Mouse (Mus musculus): Measurements from ENCODE around the gene Rfc3. TPM values are rescaled to one million over a fixed set of nuclear protein-coding genes. Genes with fewer than 3 reads are reported as not detected.
A peak's percentile ranks its signal among the peaks of the same experiment; 100 is the strongest.
"Not testable (repeated sequence)": the region's sequence is repeated elsewhere in the genome, so short reads cannot be mapped to it uniquely, and the experiment has no call there.

The Rfc3 gene
- polyA plus RNA-seq (2015; fragmentation: Nextera tagmentation; extraction: Ambion mirVana): 42.2 and 44.5 TPM in 2 replicates

GRCm38 (mm10) chr5:151650700-151651410 is at the start of gene Rfc3:
TSS of gene Rfc3 (minus strand) at chr5:151651242.
- Histone ChIP-seq H3K9ac (peak within 1 kb of the TSS; percentile 70), H3K4me3 (replicated peaks) (peak within 1 kb of the TSS; percentile 75), H3K27ac (replicated peaks) (peak within 1 kb of the TSS; percentile 76), H3K9me3 (replicated peaks) (no peaks in the 10 kb centered on the region), H3K27me3 (no peaks in the 10 kb centered on the region), H3K4me1 (replicated peaks) (peaks cover 15% of the 10 kb centered on the region), H3K36me3 (replicated peaks) (peaks cover 38% of the 10 kb centered on the region), H3K4me2 (peak within 1 kb of the TSS; percentile 76)
- under 1% methylated on average over 41 of the region's 42 CpGs for WGBS (ENCODE audit: insufficient replicate concordance)
- ATAC-seq (ENCODE audit: insufficient read depth): peak; percentile 96

DNA sequence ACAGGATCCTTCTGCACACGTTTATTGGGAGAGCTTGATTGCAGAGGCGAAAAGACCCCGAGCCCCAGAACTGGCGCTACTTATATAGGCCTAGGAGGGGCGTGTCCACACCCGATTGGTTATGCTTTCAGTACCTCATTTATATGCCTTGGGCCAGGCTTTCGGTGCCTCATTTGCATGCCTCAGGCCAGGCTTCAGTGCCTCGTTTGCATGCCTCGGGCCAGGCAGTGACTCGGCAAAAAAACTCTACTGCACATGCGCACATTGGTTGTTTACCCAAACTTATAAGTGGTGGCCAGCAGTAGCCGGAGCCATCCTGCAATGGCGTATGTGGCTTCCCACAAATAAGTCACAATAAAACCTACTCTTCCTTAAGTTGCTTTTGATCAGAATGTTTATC is 42.6 kb upstream of the Rfc3 start:
- H3K4me1 ChIP-seq (replicated peaks); H3K9ac ChIP-seq; H3K27ac ChIP-seq (replicated peaks); H3K27me3 ChIP-seq; ATAC-seq (ENCODE audit: insufficient read depth); H3K4me3 ChIP-seq (replicated peaks); H3K9me3 ChIP-seq (replicated peaks); H3K4me2 ChIP-seq; H3K36me3 ChIP-seq (replicated peaks): not testable (repeated sequence)
- WGBS (ENCODE audit: insufficient replicate concordance): 71% methylated on average over 13 of the region's 13 CpGs

DNA sequence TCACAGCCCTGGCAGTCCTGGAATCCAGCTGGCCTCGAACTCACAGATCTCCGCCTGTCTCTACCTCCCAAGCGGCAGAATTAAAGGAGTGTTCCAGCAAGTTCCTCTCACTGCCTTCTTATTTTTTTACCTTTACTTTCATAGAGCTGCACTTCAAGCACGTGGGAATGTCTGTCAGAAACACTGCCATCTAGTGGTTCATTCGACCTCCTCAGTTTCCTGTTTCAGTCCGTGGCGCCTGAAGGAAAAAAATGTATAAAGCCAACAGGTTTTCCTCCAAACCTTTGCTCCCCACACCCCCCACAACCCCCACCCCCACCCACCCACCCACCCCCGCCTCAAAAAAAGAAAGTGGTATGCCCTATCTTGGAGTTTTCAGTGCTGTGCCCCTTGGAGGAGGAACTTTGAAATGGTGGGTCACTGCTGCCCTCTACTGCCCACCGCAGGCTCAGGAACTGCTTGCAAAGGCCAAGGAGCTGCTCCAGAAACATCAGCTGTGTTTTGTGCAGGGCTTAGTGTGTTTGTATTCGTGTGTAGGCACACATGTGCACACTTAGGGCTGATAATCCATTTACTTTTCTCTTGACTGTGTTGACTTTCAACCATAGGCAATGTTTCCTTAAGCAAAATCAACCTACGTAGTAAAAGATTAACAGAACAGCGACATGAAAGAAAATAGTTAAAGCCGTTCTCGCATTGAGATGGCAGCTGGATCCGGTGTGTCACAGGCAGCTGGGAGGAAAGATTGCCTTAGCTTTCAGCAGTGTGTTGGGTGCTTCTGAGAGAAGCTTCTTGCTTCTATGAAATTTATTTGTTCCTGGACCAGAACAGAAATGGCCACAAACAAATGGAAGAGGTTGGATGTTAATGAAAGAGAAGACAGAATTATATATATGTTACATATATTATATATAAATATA is 35.8 kb upstream of the Rfc3 start:
- peak; percentile 77 for ATAC-seq (ENCODE audit: insufficient read depth)
- no peak overlapping the region for H3K27ac ChIP-seq (replicated peaks)
- 0 out of 2 replicates have a peak, but pooled peaks cover 2% of the 10 kb centered on the region for H3K4me1 ChIP-seq (replicated peaks)
- H3K4me2 ChIP-seq: peak overlapping the region; percentile 63
- no peak overlapping the region for H3K9ac ChIP-seq
- no peaks in the 10 kb centered on the region for H3K27me3 ChIP-seq
- H3K4me3 ChIP-seq (replicated peaks): no peak overlapping the region; the same call in 1 of the 2 replicates
- H3K36me3 ChIP-seq (replicated peaks): no peaks in the 10 kb centered on the region
- H3K9me3 ChIP-seq (replicated peaks): no peaks in the 10 kb centered on the region
- WGBS (ENCODE audit: insufficient replicate concordance): 22% methylated on average over 15 of the region's 15 CpGs

- Histone ChIP-seq H3K9me3 (replicated peaks) (no peaks in the 10 kb centered on the region), H3K4me3 (replicated peaks) (no peak overlapping the region), H3K36me3 (replicated peaks) (no peaks in the 10 kb centered on the region), H3K27me3 (no peaks in the 10 kb centered on the region), H3K4me1 (replicated peaks) (no peaks in the 10 kb centered on the region), H3K27ac (replicated peaks) (no peak overlapping the region), H3K4me2 (no peak overlapping the region), H3K9ac (no peak overlapping the region)
- no peak for ATAC-seq (ENCODE audit: insufficient read depth)
- 75% methylated on average over 4 of the region's 4 CpGs for WGBS (ENCODE audit: insufficient replicate concordance)
Observed at GRCm38 (mm10) chr5:151662207-151662606, 11.2 kb upstream of the Rfc3 start.

- Histone ChIP-seq H3K4me2 (peak overlapping the region; percentile 76), H3K27me3 (no peaks in the 10 kb centered on the region), H3K27ac (replicated peaks) (no peak overlapping the region), H3K9me3 (replicated peaks) (no peaks in the 10 kb centered on the region), H3K36me3 (replicated peaks) (peaks cover 32% of the 10 kb centered on the region), H3K4me3 (replicated peaks) (peak overlapping the region; percentile 75), H3K4me1 (replicated peaks) (peaks cover 15% of the 10 kb centered on the region), H3K9ac (no peak overlapping the region)
- 63% methylated on average over 3 of the region's 3 CpGs for WGBS (ENCODE audit: insufficient replicate concordance)
- ATAC-seq (ENCODE audit: insufficient read depth): no peak
Observed at GRCm38 (mm10) chr5:151651411-151651784, 356 bp upstream of the Rfc3 start.

DNA sequence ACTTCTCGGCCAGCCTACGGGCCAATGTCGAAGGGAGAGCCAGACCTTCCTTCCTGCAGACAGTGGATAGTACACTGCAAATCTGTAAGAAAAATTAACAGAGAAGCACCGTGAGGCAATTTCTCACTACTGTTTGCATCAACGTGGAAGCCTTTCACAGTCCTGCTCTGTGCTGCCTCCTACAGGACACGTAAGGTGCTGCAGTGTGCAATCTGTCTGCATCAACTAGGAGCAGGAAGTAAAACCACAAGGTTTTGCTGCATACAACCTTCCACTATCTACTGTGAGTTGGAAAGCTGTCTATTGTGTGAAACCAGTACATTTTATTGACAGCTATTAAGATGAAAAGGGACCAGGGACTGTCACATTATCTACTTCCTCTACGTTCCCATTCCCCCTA is 6.2 kb downstream of the Rfc3 start:
- no peaks in the 10 kb centered on the region for H3K27me3 ChIP-seq
- no peak overlapping the region for H3K9ac ChIP-seq
- ATAC-seq (ENCODE audit: insufficient read depth): no peak
- H3K4me3 ChIP-seq (replicated peaks): no peak overlapping the region
- H3K9me3 ChIP-seq (replicated peaks): no peaks in the 10 kb centered on the region
- H3K36me3 ChIP-seq (replicated peaks): peaks cover 88% of the 10 kb centered on the region
- H3K4me1 ChIP-seq (replicated peaks): peaks cover 7% of the 10 kb centered on the region; the same call in 1 of the 2 replicates
- 79% methylated on average over 7 of the region's 7 CpGs for WGBS (ENCODE audit: insufficient replicate concordance)
- H3K4me2 ChIP-seq: no peak overlapping the region
- H3K27ac ChIP-seq (replicated peaks): no peak overlapping the region

- ATAC-seq (ENCODE audit: insufficient read depth): no peak
- Histone ChIP-seq H3K4me2 (no peak overlapping the region), H3K36me3 (replicated peaks) (peaks cover 71% of the 10 kb centered on the region), H3K27ac (replicated peaks) (no peak overlapping the region), H3K9me3 (replicated peaks) (no peaks in the 10 kb centered on the region), H3K4me3 (replicated peaks) (no peak overlapping the region), H3K27me3 (no peaks in the 10 kb centered on the region), H3K9ac (no peak overlapping the region), H3K4me1 (replicated peaks) (no peaks in the 10 kb centered on the region)
- 47% methylated on average over 5 of the region's 5 CpGs for WGBS (ENCODE audit: insufficient replicate concordance)
Observed at GRCm38 (mm10) chr5:151642867-151643266, 8.2 kb downstream of the Rfc3 start.

GRCm38 (mm10) chr5:151642102-151642501 is 8.9 kb downstream of the Rfc3 start:
- no peaks in the 10 kb centered on the region for H3K4me1 ChIP-seq (replicated peaks)
- ATAC-seq (ENCODE audit: insufficient read depth): no peak
- no peaks in the 10 kb centered on the region for H3K27me3 ChIP-seq
- no peak overlapping the region for H3K4me2 ChIP-seq
- H3K9me3 ChIP-seq (replicated peaks): no peaks in the 10 kb centered on the region
- H3K36me3 ChIP-seq (replicated peaks): peaks cover 63% of the 10 kb centered on the region
- no peak overlapping the region for H3K27ac ChIP-seq (replicated peaks)
- H3K4me3 ChIP-seq (replicated peaks): no peak overlapping the region
- 68% methylated on average over 1 of the region's 1 CpGs for WGBS (ENCODE audit: insufficient replicate concordance)
- H3K9ac ChIP-seq: no peak overlapping the region

- H3K27ac ChIP-seq (replicated peaks): no peak within 1 kb of the TSS
- H3K4me3 ChIP-seq (replicated peaks): no peak within 1 kb of the TSS
- H3K9ac ChIP-seq: no peak within 1 kb of the TSS
- H3K4me1 ChIP-seq (replicated peaks): no peaks in the 10 kb centered on the region
- H3K27me3 ChIP-seq: no peaks in the 10 kb centered on the region
- no peak within 1 kb of the TSS for H3K4me2 ChIP-seq
- H3K9me3 ChIP-seq (replicated peaks): no peaks in the 10 kb centered on the region
- no peak for ATAC-seq (ENCODE audit: insufficient read depth)
- WGBS (ENCODE audit: insufficient replicate concordance): 68% methylated on average over 3 of the region's 3 CpGs
- H3K36me3 ChIP-seq (replicated peaks): no peaks in the 10 kb centered on the region
Observed at GRCm38 (mm10) chr5:151605921-151606320, 45.1 kb downstream of the Rfc3 start, which contains the start of gene Vmn2r18. TSS of gene Vmn2r18 (minus strand) at chr5:151606021.

DNA sequence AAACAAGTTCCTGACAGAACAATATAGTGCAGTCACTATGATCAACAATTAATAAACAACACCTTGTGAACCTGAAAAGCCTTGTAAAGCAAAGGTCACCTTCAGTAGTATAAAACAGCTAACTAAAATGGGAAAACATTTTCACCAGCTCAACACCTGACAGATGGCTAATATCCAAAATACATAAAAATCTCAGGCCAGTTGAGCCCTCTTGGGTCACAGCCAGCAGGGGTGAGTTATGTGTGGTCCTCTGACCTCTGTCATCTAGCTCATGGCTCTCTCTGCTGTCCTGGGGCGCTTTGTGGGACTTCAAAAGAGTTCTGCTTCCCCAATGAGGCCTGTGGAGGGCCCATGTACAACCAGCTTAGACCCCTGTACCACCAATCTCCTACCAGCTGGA is 49.3 kb downstream of the Rfc3 start:
- no peaks in the 10 kb centered on the region for H3K4me1 ChIP-seq (replicated peaks)
- H3K9ac ChIP-seq: no peak overlapping the region
- no peak for ATAC-seq (ENCODE audit: insufficient read depth)
- no peaks in the 10 kb centered on the region for H3K36me3 ChIP-seq (replicated peaks)
- no peaks in the 10 kb centered on the region for H3K27me3 ChIP-seq
- no peaks in the 10 kb centered on the region for H3K9me3 ChIP-seq (replicated peaks)
- H3K27ac ChIP-seq (replicated peaks): no peak overlapping the region
- 21% methylated on average over 1 of the region's 1 CpGs for WGBS (ENCODE audit: insufficient replicate concordance)
- H3K4me3 ChIP-seq (replicated peaks): no peak overlapping the region
- no peak overlapping the region for H3K4me2 ChIP-seq
